Mouse (Mus musculus) liver, adult 2 months (tissue): ENCODE results near the gene Fbxo8.

Experiments
- CTCF ChIP-seq: fragments of 200-500 bp; IDR thresholded peaks from 2 replicates; pipeline ENCODE4 v1.5.1; 2011; ENCODE audit warnings: low read depth, low read length, control low read depth
- POLR2A ChIP-seq: fragments of 200-500 bp; IDR thresholded peaks from 2 replicates; pipeline ENCODE4 v1.6.1; 2011; ENCODE audit warnings: low read length, control low read depth; ENCODE audit not compliant: insufficient read depth; ENCODE audit errors: extremely low read depth

- TF ChIP-seq POLR2A (no peak), CTCF (no peak)
Measured at GRCm38 (mm10) chr8:56591084-56591483, 40.2 kb downstream of the Fbxo8 start.
